Mouse (Mus musculus) colon, adult 2 months (tissue): ENCODE data around the gene Izumo1. TPM values are rescaled to one million over a fixed set of nuclear protein-coding genes. Genes with fewer than 3 reads are reported as not detected.

Source experiments
- polyA plus RNA-seq: library from polyadenylated mRNA; depleted of rRNA; stranded (reverse); fragments of >200 nt; gene quantifications from 2 replicates; pipeline ENCODE4 v1.2.3, GENCODE M21; 2012; rRNA removed

The Izumo1 gene
- 0.23 and 0.32 TPM in 2 replicates for polyA plus RNA-seq

DNA sequence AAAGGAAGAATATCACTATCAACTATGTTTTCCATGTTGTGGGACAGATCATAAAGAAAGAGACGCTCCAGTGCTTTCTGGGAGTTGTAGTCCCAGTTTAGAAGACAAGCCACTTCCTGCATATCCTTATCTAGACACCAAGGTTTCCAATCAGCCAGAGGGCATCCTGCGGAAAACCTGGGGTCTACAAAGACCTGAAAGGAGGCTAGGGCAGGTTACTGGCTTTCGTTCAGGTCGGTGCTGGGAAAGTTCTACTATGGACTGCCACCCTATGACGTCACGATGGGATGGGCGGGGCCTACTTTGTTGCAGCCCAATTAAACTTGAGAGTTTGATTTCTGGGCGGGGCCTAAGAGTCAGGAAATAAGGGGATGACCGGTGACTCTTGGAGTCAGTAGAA is at the start of gene Izumo1:
Gene Izumo1 (plus strand): TSS at position 369 of the 400 bp plus-strand sequence.

DNA sequence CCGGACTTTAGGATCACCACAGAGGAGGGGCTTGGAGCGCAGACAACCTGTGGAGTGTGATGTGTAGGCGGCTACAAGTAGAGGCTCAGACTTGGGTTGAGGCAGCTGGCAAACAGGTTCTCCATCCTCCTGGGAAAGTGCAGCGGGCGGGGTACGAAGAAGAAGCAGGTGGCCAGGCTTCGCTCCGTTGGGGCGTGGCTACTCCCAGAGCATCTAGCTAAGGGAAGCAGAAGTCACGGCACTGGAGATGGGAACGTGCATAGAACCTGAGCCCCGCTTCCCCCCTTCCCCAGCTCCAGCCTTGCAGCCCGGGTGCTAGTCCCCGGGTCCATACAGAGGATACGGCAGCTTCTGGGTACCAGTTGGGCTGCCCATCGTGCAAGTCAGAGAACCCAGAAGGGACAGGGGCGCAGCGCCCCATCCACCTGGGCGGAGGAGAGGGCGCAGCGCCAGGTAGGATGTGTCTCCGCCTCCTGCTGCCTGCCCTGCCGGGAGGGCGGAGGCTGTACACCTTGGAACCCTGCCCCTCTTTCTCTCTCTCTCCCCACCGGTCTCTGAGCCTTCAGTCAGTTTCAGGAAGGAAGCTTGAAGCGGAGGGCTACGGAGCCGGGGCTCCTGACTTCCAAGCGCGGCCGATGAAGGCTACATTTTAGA is 4.4 kb upstream of the Izumo1 start, which contains the start of gene Fut1:
Gene Fut1 (plus strand): TSS at position 248 of the 654 bp plus-strand sequence.

DNA sequence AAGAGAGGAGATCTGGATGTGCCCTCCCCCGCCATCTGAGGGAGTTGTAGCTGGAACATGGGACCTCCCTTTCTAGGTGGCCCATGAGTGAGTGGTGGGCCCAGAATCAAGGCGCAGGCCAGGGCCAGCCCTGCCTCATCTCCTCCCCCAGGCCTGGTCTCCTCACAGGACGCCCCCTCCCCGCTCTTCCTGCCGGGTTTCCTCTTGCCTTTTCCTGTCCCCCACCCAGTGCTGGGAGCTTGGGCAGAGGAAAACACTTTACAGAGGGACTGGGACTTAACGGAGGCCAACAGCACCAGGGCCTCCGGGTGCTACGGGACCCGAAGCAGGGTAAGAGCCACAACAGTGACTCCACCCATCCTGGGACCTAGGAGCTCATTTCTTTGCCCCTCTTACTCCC is 5.7 kb downstream of the Izumo1 start, which contains the start of gene Rasip1:
Gene Rasip1 (plus strand): TSS at position 228 of the 400 bp plus-strand sequence.

DNA sequence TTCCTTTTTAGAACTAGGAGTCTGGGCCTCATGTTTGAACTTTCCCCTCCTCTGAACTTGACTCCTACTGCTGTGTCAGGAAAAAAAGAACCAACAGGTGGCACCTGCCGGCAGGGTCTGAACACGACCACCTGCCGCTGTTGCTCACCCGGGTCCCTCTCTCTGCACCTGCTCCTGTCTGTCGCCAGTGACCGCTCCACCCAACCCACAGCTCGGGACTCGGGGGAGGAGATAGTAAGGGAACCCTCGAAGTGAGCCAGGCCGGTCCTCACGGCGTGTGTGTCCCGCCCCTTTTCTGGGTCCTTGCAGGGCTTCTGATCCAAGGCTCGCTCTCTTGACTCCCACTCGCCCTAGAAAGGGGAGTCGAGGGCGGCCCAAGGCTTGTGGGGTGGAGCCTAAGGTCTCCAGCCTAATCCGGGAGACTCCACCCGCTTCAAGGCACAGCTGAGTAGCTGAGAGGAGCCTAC is 18.0 kb downstream of the Izumo1 start, which contains the start of gene Mamstr:
Gene Mamstr (plus strand): TSS at position 417 of the 467 bp plus-strand sequence.

DNA sequence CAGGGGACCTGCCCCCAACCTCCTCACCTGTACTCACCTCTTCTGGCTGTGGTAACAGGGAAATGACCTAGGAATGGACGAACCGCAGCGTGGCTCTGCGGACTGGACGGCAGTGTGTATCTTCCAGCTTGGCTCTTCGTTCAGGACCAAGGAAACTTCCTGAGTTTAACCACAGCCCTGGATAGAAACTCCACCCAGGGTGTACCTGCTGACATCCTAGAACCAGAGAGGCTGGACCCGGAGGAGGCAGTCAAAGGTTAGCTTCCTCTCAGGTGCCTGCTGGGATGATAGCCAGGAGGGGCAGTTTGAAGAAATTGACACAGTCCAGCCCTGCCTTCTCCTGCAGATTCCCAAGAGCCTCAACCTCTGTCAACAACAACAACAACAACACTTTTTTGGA is 44.5 kb downstream of the Izumo1 start, which contains the start of gene Fut2:
Gene Fut2 (minus strand): TSS at position 234 of the 400 bp plus-strand sequence.

Other genes starting within 250 kb of the Izumo1 start
- gene Snrnp70, start 226.1 kb upstream of the Izumo1 start, polyA plus RNA-seq, result 207 and 209 TPM in 2 replicates
- 0.08 and 0.09 TPM in 2 replicates for gene Kcna7, start 216.2 kb upstream of the Izumo1 start, polyA plus RNA-seq
- 0.21 and 0.22 TPM in 2 replicates for gene Ntf5, start 208.1 kb upstream of the Izumo1 start, polyA plus RNA-seq
- not detected in 2 replicates for gene Lhb, start 201.0 kb upstream of the Izumo1 start, polyA plus RNA-seq
- gene Gys1, start 187.0 kb upstream of the Izumo1 start, polyA plus RNA-seq, result 33.2 and 35.8 TPM in 2 replicates
- gene Ruvbl2, start 183.7 kb upstream of the Izumo1 start, polyA plus RNA-seq, result 65.6 and 70.4 TPM in 2 replicates
- gene Ftl1, start 161.9 kb upstream of the Izumo1 start, polyA plus RNA-seq, result 2,990 and 3,309 TPM in 2 replicates
- gene Bax, start 154.9 kb upstream of the Izumo1 start, polyA plus RNA-seq, result 109 and 142 TPM in 2 replicates
- 0.12 and 0.19 TPM in 2 replicates for gene Tulp2, start 139.9 kb upstream of the Izumo1 start, polyA plus RNA-seq
- gene Gm45808, start 135.0 kb upstream of the Izumo1 start, polyA plus RNA-seq, result 0.57 TPM in 1 of 2 replicates, not detected in the other
- gene Dhdh, start 133.0 kb upstream of the Izumo1 start, polyA plus RNA-seq, result 0.93 and 0.98 TPM in 2 replicates
- 833 and 896 TPM in 2 replicates for gene Nucb1, start 111.4 kb upstream of the Izumo1 start, polyA plus RNA-seq
- 27.9 and 31.0 TPM in 2 replicates for gene Ppp1r15a, start 95.5 kb upstream of the Izumo1 start, polyA plus RNA-seq
- gene Plekha4, start 95.5 kb upstream of the Izumo1 start, polyA plus RNA-seq, result 9.0 and 9.3 TPM in 2 replicates
- gene Hsd17b14, start 66.9 kb upstream of the Izumo1 start, polyA plus RNA-seq, result 4.5 and 7.4 TPM in 2 replicates
- gene Bcat2, start 51.7 kb upstream of the Izumo1 start, polyA plus RNA-seq, result 55.8 and 58.0 TPM in 2 replicates
- gene Fgf21, start 6.3 kb upstream of the Izumo1 start, polyA plus RNA-seq, result 0.16 and 0.57 TPM in 2 replicates
- 1.8 and 2.4 TPM in 2 replicates for gene Fut1, start 4.5 kb upstream of the Izumo1 start, polyA plus RNA-seq
- 8.1 and 12.7 TPM in 2 replicates for gene Rasip1, start 5.7 kb downstream of the Izumo1 start, polyA plus RNA-seq
- 1.3 and 2.5 TPM in 2 replicates for gene Mamstr, start 18.2 kb downstream of the Izumo1 start, polyA plus RNA-seq
- 145 and 187 TPM in 2 replicates for gene Fut2, start 44.6 kb downstream of the Izumo1 start, polyA plus RNA-seq
- gene Ntn5, start 62.2 kb downstream of the Izumo1 start, polyA plus RNA-seq, result 5.1 and 17.7 TPM in 2 replicates
- gene Sec1, start 72.6 kb downstream of the Izumo1 start, polyA plus RNA-seq, result 0.63 and 0.67 TPM in 2 replicates
- 9.5 and 19.2 TPM in 2 replicates for gene Car11, start 78.0 kb downstream of the Izumo1 start, polyA plus RNA-seq
- gene Dbp, start 83.3 kb downstream of the Izumo1 start, polyA plus RNA-seq, result 29.4 and 35.9 TPM in 2 replicates
- 2,262 and 2,660 TPM in 2 replicates for gene Rpl18, start 93.6 kb downstream of the Izumo1 start, polyA plus RNA-seq
- gene Sphk2, start 96.2 kb downstream of the Izumo1 start, polyA plus RNA-seq, result 113 and 134 TPM in 2 replicates
- 572 and 657 TPM in 2 replicates for gene Fam83e, start 99.4 kb downstream of the Izumo1 start, polyA plus RNA-seq
- 0.24 and 0.36 TPM in 2 replicates for gene Spaca4, start 104.0 kb downstream of the Izumo1 start, polyA plus RNA-seq
- 5.0 and 6.1 TPM in 2 replicates for gene Lmtk3, start 161.9 kb downstream of the Izumo1 start, polyA plus RNA-seq
- gene Sult2b1, start 162.9 kb downstream of the Izumo1 start, polyA plus RNA-seq, result 36.4 and 39.2 TPM in 2 replicates
- gene Cyth2, start 192.8 kb downstream of the Izumo1 start, polyA plus RNA-seq, result 58.1 and 61.0 TPM in 2 replicates
- 0.20 and 0.43 TPM in 2 replicates for gene Kcnj14, start 203.0 kb downstream of the Izumo1 start, polyA plus RNA-seq
- gene Grwd1, start 209.1 kb downstream of the Izumo1 start, polyA plus RNA-seq, result 10.6 and 12.5 TPM in 2 replicates